Mouse (Mus musculus) Patski (cell line): ENCODE data around the gene Crygn. TPM values are rescaled to one million over a fixed set of nuclear protein-coding genes. Genes with fewer than 3 reads are reported as not detected.
A peak's percentile ranks its signal among the peaks of the same experiment; 100 is the strongest.

Source experiments
- ATAC-seq: fragments of 100-300 bp; one replicate; pipeline ENCODE4 v1.8.0; 2021
- CTCF ChIA-PET: fragments of 350-600 bp; sonication (Branson Sonifier 250); formaldehyde crosslinking; loops from one replicate; lab custom pipeline; 2022; ENCODE audit warnings: inconsistent platforms; lab: Charles Lee
- POLR2A ChIA-PET: fragments of 350-600 bp; sonication (Branson Sonifier 250); formaldehyde crosslinking; loops from one replicate; lab custom pipeline; 2022; ENCODE audit warnings: antibody characterized with exemption, inconsistent platforms; lab: Charles Lee
- DNase-seq: peaks from one replicate; pipeline ENCODE4 v3.0.0-alpha.2; 2011; ENCODE audit warnings: low read depth, low spot score
- H3K27me3 ChIP-seq: fragments of 371-371 bp; one replicate; pipeline ENCODE4 v1.5.1; 2021
- CTCF ChIP-seq: fragments of 100-300 bp; IDR thresholded peaks from one replicate; pipeline ENCODE4 v1.5.1; 2021
- in situ Hi-C: fragments of 300-500 bp; cut with MboI; formaldehyde crosslinking; loops from 3 replicates; pipeline ENCODE4 v1.11.1; 2018; ENCODE audit warnings: low pct_unique_long_range_greater_than_20kb, mixed read lengths
- polyA plus RNA-seq: library from polyadenylated mRNA; unstranded; gene quantifications from one replicate; pipeline ENCODE4 v1.2.3, GENCODE M21; 2021

Crygn gene
- polyA plus RNA-seq, 1 experiment from 2014 or later, result not detected

DNA sequence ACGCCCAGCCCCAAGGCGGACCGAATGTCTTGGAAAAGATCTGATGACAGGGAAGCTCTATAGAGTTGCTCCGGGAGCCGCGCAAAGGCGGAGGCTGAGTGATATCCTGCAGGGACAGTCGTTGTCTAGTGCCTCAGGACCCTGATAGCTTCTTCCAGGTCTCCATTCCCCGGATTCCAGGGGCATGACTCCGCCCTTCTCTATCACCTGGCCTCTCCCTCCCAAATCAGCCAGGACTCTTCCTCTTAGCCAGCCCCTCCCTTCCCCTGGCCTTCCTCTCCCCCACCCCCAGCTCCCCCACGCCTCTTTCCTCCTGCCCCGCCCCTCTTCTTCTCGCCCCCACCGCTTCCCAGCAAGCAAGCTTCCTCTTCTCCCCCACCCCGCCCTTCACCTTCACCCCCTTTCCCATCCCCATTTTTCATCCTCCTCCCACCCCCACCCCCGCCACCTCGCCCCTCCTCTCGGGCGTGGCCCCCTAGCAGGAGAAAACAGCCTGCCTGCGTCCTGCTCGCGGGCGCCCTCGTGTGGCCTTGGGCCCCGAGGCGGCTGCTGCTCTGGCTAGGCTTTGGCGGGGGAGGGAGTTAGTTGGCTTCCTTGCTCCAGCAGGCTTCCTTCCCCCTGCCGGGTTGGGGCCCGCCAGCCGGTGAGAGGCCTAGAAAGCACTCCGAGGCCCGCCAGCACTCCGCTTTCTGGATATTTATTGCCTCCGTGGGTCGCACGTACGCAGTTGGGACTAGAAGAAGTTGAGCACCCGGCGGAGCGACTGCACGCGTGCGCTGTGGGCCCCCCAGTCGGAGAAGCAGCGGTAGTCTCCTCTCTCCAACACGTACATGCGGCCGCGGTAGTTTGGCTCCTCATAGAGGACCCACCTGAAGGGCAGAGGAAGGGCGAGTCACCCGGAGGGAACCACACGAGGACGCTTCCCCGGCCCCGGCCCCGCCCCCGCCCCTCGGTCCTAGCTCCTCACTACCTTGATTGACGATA, 7.2 kb downstream of the Crygn start:
- CTCF ChIA-PET, result interaction anchor here (0.7 to 1.4 kb wide), 5 partner anchors 35 to 260 kb away, joined by 3 to 4 read pairs (median 3); partner anchors contain the start of gene Nub1
- POLR2A ChIA-PET, result no interaction called here
- DNase-seq (peak; percentile 25), ATAC-seq (peak; percentile 59)
- in situ Hi-C loops, result no loop called here
- peak; percentile 98 for TF ChIP-seq CTCF
- no peaks in the 10 kb centered on the region for H3K27me3 ChIP-seq

DNA sequence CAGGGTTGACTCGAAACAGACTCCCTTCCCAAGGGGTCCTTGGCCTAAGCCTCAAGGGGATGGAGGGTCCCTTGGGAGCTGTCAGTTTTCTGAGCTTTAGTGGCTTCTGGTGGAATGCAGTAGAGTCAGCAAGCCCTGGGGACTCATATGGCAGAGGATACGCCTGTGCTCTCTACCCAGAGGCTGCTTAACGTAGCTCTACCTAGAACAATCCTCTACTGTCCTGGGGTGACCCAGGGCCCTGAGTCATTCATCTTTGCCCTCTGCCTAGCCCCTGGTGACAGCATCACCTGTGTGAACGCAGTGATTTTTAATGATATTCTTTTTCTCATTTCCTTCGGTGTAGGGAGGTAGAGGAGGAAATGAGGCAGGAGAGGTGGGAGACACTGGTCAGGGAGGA, 8.1 kb downstream of the Crygn start:
- CTCF ChIA-PET, result interaction anchor here (0.7 to 1.4 kb wide), 4 partner anchors 34 to 261 kb away, joined by 3 read pairs; no protein-coding TSS in a partner anchor
- no peak for TF ChIP-seq CTCF
- ATAC-seq, result no peak
- H3K27me3 ChIP-seq, result no peaks in the 10 kb centered on the region
- POLR2A ChIA-PET, result no interaction called here
- no peak for DNase-seq
- in situ Hi-C loops, result no loop called here

DNA sequence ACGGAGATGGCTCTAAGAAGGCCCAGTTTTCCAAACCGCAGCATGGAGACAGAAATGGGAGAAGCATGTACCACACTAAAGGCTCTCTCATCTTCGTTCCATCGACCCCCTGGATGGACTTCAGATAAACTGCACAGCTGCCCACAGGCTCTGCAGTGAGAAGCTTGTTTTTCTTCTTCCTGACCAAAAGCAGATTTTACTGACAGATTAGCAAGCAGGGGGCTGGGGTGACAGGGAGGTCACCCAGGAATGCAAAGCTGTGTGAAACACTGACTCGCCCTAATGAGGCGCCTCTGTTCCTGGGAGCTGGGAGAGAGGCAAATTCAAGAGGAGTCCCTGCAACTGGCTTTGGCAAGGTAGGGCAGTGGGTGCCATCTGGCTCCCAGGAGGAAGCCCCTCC, 10.3 kb downstream of the Crygn start:
- in situ Hi-C loops, result no loop called here
- ATAC-seq (no peak), DNase-seq (peak; percentile 41)
- TF ChIP-seq CTCF, result no peak
- POLR2A ChIA-PET, result no interaction called here
- no peaks in the 10 kb centered on the region for H3K27me3 ChIP-seq
- CTCF ChIA-PET, result interaction anchor here (1.3 kb wide), 1 partner anchor 21 kb away, joined by 4 read pairs; no protein-coding TSS in a partner anchor

DNA sequence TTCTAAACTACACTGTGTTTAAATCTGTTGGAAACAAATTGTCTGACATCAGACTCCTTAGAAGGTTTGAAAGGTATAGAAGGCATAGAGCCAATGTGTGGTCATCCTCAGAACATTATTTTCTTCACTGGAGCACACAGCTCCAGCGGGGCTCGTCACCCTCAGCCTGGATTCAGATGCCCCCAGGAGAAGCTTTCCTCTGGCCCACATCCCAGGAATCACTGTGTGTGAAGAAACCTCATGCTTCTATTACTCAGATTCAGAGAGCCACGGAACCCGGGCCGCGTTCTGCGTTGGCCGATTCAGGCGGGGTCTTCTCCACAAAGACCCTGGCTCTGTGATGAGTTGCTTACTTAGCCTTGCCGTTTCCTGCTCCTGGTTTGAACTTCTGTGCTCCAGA, 13.9 kb downstream of the Crygn start:
- CTCF ChIA-PET, result interaction anchor here (1.0 to 1.4 kb wide), 3 partner anchors 12 to 35 kb away, joined by 3 to 4 read pairs (median 3); no protein-coding TSS in a partner anchor
- in situ Hi-C loops, result no loop called here

DNA sequence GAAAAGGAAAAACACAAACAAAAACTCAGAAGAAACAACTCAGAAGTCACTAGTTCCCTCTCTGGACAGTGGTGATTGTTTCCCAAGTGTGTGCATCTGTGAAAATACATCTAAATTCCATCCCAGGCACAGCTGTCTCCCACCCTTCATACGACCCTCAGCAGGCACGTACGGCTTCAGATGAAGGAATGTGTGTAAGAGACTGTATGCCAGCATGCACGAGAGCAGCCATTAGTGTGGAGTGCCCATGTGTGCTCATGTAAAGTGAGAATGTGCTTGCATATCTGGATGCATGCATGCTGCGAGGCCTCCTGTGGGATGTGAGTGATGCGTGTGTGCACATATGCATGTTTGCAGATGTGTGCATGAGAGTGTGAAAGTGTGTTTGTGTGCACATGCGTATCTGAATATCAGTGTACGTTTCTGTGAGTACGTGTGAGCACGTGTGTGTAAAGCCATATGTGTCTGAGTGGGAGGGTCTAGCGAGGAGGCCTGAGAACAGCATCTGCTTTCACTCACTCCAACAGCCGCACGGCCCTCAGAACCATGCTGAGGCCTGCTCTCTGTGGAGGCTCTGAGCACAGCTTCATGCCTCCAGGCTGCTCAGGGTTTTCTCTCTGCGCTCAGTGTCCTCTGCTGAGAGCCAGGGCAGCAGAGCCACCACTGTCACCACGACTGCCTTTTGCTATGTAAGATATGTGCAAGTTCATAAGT, 16.5 kb downstream of the Crygn start:
- POLR2A ChIA-PET, result no interaction called here
- no peak for TF ChIP-seq CTCF
- DNase-seq (no peak), ATAC-seq (no peak)
- H3K27me3 ChIP-seq, result no peaks in the 10 kb centered on the region
- in situ Hi-C loops, result no loop called here
- CTCF ChIA-PET, result no interaction called here

More for the DNA sequence above, 13.9 kb downstream of the Crygn start:
- no peak for TF ChIP-seq CTCF
- POLR2A ChIA-PET, result no interaction called here
- DNase-seq (peak; percentile 83), ATAC-seq (no peak)
- no peaks in the 10 kb centered on the region for H3K27me3 ChIP-seq

DNA sequence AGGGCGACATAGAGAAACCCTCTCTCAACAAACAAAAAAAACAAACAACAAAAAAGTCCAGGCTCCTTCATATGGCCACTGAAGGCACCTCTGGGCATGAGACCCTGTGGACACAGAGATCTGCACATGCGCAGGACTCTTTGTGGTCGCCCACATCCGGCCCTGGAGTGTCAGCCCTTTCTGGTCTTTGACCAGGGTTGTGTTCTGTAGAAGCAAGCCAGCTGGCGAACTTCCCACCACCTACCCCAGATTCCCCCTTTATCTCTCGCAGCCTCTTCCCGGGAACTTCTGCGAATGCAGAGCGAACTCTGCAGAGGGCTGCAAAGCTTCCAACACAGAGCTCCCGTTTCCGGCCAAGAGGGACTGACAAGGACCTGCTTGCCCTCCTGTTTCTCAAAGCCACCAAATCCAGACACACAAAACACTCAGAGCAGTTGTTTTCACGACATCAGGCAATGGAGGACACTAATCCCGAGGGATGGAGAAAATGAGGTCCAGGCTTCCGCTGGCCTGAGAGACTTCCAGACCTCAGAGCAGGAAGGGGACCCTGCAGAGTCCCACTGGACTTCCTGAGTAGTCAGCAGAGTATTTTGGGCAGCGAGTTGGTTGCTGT, 18.6 kb downstream of the Crygn start:
- POLR2A ChIA-PET, result no interaction called here
- CTCF ChIA-PET, result interaction anchor here (1.2 kb wide), 1 partner anchor 25 kb away, joined by 4 read pairs; no protein-coding TSS in a partner anchor
- DNase-seq, result no peak
- TF ChIP-seq CTCF, result no peak
- in situ Hi-C loops, result loop anchor here (5.0 kb wide), 1 partner anchor 58 kb away; no protein-coding TSS in a partner anchor
- no peaks in the 10 kb centered on the region for H3K27me3 ChIP-seq
- no peak for ATAC-seq

DNA sequence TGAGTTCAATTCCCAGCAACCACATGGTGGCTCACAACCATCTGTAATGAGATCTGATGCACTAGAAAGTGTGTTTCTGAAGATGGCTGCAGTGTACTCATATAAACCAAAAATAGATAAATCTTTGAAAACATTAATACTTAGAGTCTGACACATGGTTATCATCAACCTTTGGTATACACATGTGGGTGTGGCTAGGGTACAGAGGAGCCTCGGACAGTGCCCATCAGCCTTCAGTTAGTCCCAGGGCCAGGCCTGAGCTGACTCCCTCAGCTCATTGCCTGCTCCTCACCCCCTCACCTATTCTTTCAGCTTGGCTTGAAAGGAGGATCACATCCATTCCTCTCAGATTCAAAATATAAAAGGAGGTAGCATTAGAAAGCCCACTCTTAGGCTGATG, 19.3 kb downstream of the Crygn start:
- H3K27me3 ChIP-seq, result no peaks in the 10 kb centered on the region
- DNase-seq, result no peak
- ATAC-seq, result no peak
- CTCF ChIA-PET, result no interaction called here
- in situ Hi-C loops, result loop anchor here (5.0 kb wide), 1 partner anchor 59 kb away; no protein-coding TSS in a partner anchor
- POLR2A ChIA-PET, result no interaction called here
- no peak for TF ChIP-seq CTCF

DNA sequence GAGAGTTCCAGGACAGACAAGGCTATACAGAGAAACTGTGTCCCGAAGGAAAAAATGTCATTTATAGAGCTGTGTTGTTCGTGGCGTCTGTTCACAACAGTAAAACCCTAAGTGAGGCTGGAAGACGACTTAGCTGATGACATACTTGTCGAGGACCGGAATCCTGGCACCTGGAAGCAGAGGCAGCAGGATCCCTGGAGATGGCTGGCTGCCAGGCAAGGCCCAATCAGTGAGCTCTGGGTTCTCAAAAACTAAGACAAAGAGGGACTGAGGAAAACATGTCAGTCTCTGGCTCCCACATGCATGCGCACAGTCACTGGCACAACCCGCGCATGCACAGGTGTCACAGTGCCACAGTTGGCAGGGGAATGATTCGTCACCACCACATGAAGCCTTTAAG, 20.2 kb downstream of the Crygn start:
- ATAC-seq, result no peak
- DNase-seq, result no peak
- TF ChIP-seq CTCF, result no peak
- H3K27me3 ChIP-seq, result no peaks in the 10 kb centered on the region
- POLR2A ChIA-PET, result no interaction called here
- in situ Hi-C loops, result loop anchor here (5.0 kb wide), 1 partner anchor 60 kb away; no protein-coding TSS in a partner anchor
- CTCF ChIA-PET, result no interaction called here

DNA sequence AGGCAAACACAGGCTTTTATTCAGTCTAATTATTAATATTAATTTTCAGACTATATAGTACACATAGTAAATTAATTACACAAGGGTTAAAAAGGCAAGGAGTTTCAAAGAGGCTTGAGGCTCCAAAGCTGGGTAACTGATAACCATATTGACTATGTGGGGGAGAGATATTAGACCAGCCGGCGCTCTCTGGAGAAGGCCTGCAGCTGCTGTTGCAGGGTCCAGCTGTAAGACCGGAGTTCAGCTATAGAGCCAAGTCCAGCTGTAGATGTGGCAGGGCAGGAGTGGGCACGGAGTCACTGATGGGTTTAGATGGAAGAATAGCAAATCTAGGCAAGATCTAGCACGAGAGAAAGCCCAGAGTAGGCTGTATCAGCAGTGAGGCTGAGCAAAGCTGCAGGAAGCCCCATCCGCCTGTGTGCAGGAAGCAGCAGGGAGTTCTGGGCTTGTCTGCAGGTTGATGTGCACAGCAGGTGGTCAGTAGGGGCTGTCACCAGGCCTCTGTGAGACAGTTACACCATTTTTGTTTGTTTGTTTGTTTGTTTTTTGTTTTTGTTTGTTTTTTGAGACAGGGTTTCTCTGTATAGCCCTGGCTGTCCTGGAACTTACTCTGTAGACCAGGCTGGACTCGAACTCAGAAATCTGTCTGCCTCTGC, 23.9 kb downstream of the Crygn start:
- TF ChIP-seq CTCF, result no peak
- in situ Hi-C loops, result no loop called here
- POLR2A ChIA-PET, result interaction anchor here (1.5 kb wide), 1 partner anchor 43 kb away, joined by 3 read pairs; no protein-coding TSS in a partner anchor
- ATAC-seq, result no peak
- CTCF ChIA-PET, result interaction anchor here (1.0 to 1.4 kb wide), 3 partner anchors 10 to 46 kb away, joined by 3 to 4 read pairs (median 3); no protein-coding TSS in a partner anchor
- H3K27me3 ChIP-seq, result no peaks in the 10 kb centered on the region
- no peak for DNase-seq
